Mouse (Mus musculus) large intestine, adult 2 months (tissue): Measurements from ENCODE around the gene Hist3h2ba. TPM values are rescaled to one million over a fixed set of nuclear protein-coding genes. Genes with fewer than 3 reads are reported as not detected.

ENCODE experiments used
- DNase-seq: peaks from one replicate; pipeline ENCODE4 v3.0.0-alpha.2; 2012; ENCODE audit warnings: low read depth, low spot score
- WGBS: fragments of 180-500 bp; shearing (Covaris S2); methylation state at CpG from one replicate; pipeline ENCODE4 v1.1.7; 2018; 5-methylcytosine and 5-hydroxymethylcytosine counted together
- polyA plus RNA-seq: library from polyadenylated mRNA; depleted of rRNA; stranded (reverse); fragments of >200 nt; gene quantifications from 2 replicates; pipeline ENCODE4 v1.2.3, GENCODE M21; 2012; rRNA removed

Gene Hist3h2ba
- 2.3 and 3.7 TPM in 2 replicates for polyA plus RNA-seq

- WGBS = 3% methylated on average over 48 of the region's 48 CpGs
- DNase-seq = no peak
Observed at GRCm38 (mm10) chr11:58948542-58949479, at the start of gene Hist3h2ba. Gene Hist3h2ba, plus strand, starts transcription at chr11:58948920.

DNA sequence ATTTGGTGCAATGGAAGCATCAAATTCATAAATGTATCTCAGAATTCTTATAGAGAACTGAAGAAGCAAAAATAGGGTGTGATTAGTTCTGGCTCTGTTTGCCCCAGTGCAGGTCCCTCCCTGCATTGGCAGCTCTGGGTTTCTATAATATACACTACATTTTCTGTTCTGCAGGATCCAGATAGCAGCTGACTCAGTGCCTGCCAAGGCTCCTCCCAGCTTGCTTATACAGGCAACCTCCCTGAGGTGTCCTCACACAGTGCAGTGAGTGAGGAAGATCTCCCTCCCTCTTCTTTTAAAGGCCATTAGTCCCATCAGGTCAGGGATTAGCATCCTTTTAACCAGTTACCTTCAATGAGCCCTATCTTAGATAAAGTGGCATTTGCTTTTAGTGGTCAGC, 47.6 kb upstream of the Hist3h2ba start:
- no peak for DNase-seq

DNA sequence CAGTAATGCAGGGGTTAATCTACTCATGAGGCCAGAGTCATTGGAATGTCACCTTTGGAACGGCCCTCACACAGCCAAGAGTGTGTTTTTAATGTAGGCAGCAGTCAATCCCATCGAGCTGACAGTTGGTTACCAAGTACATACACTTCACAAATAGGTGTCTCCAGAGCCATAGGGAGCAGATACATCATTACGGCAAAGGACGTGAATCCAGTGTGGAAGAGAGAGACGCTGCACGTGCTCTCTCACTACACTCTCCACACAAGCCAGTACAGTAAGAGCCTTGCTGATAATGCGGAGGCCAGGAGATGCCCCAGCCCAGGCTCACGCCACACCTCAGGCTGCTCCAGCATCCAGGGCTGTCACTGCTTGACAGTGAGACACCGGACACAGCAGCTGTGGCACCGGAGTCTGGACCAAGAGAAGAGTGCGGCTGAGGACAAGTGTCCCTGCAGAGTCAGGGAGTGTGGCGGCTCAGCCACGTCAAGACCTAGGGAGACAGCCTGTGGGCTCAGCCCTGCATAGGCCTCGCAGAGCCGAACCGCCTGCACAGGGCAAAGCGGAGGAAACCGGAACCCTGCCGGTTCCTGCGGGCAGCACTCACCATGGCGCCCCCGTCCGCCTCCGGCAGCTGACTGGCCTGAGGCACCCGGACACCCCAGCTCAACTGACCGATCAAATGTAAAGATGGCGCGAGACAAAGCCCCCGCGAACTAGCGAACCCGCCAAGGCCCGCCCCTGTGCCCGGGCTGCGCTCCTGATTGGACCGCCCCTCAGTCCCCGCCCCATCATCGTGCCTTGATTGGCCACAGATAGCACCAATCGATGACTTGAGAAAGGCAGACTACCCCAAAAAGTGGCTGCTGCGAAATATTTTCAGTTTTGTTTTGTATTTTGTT, 45.0 kb upstream of the Hist3h2ba start, which contains the start of gene Zfp39:
Gene Zfp39 (minus strand): TSS at position 715 of the 899 bp plus-strand sequence.
- WGBS = under 1% methylated on average over 40 of the region's 40 CpGs
- DNase-seq = peak; percentile 65

- WGBS = under 1% methylated on average over 8 of the region's 8 CpGs
- DNase-seq = no peak
Observed at GRCm38 (mm10) chr11:58904410-58904718, 44.4 kb upstream of the Hist3h2ba start.

DNA sequence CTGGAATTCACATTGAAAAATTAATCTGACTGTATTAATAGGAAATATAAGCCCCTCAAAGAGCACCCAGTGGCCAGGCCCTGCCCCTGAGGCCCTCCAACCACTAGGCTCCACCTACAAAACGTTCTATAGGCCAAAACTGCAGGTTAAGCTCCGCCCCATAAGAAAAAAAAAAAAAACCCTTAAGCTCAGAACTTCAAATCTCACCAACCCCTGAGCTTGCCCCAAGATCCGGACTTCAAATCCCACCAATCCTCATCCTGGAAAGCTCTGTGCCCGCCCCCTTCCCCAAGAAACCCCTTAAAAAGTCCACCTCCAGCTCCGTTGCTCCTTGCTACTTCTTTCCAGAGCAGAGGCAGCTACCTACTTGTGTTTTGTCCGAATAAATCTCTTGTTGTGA, 43.9 kb upstream of the Hist3h2ba start:
- DNase-seq = no peak
- WGBS = 61% methylated on average over 6 of the region's 6 CpGs

DNA sequence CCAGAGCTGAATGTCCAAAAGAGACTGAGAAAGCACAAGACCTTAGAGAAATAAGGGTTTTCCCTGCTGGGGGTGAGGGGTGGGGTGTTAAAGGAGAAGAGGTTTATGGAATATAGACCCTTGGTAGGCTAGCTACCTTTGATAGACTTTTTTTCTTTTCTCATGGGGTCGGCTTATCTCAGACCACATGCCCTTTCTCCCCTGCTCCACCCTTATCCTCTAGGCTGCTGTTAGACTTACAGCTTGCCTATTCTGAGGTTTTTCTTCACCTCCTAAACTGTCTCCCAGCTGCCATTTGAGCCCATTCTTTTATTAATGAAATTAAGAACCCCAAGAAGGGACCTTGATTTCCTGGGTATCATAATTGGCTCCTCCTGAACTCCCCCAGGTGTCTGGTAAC, 34.9 kb upstream of the Hist3h2ba start:
- 54% methylated on average over 1 of the region's 1 CpGs for WGBS
- DNase-seq = no peak

- WGBS = 5% methylated on average over 17 of the region's 17 CpGs
- DNase-seq = no peak
Observed at GRCm38 (mm10) chr11:58914461-58915028, 34.2 kb upstream of the Hist3h2ba start.

DNA sequence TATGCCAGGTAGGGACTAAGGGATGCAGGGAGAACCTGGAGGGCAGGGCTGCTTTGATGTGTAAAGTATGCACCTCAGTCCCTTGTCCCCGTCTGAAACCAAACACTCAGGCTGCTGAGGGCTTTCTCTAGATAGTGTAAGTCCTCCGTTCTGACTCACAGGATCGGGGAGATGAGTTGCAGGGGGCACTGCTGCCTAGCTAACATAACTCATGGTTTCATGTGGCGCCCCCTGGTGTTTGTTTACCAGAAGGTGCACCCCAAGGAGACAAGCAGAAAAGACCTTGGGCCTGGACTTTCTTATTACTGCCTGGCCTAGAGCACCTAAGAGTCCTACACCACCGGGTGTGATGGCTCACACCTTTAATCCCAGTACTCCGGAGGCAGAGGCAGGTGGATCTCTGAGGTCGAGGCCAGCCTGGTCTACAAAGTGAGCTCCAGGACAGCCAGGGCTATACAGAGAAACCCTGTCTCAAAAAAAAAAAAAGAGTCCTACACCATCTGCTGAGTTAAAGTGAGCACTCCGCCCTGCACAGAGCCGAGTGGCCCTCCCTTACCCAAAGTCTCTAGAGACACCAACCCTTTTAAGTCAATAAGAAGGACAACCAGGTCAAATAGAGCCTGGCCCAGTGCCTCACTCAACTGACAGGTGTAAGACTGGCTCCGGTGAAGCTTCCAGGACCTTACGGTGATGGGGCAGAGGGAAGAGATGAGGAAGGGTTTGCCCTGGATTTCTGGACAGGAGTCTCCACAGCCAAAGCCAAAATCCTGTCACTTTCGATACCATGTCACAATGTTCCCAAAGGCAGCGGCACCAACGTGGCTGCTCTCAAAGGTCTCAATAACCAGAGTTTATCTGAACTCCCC, 31.6 kb upstream of the Hist3h2ba start:
- DNase-seq = no peak

GRCm38 (mm10) chr11:58917745-58918366, 30.9 kb upstream of the Hist3h2ba start, which contains the start of gene Btnl10:
Gene Btnl10, plus strand, starts transcription at chr11:58917908.
- DNase-seq = no peak
- WGBS = 82% methylated on average over 12 of the region's 12 CpGs

More for the DNA sequence above, 31.6 kb upstream of the Hist3h2ba start:
- WGBS = 42% methylated on average over 14 of the region's 14 CpGs

GRCm38 (mm10) chr11:58918759-58919158, 30.0 kb upstream of the Hist3h2ba start:
- no peak for DNase-seq
- 63% methylated on average over 5 of the region's 5 CpGs for WGBS

- WGBS = 80% methylated on average over 9 of the region's 9 CpGs
- DNase-seq = no peak
Observed at GRCm38 (mm10) chr11:58922420-58922819, 26.3 kb upstream of the Hist3h2ba start.

DNA sequence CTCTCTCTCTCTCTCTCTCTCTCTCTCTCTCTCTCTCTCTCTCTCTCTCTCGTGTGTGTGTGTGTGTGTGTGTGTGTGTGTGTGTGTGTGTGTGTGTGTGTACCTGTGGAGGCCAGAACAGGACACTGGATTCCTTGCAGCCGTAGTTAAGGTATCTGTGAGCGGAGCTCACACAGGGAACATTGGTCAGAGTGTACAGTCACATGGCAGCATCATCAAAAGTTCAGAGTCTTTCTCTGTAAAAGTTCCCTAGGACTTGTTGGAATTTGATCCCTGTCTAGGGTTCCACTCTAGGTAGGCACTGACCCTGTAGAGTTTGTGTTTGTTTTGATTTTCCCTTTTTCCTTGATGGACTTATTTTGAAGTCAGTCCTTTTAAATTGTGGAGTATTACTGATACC, 22.1 kb upstream of the Hist3h2ba start:
- 45% methylated on average over 3 of the region's 3 CpGs for WGBS
- DNase-seq = no peak

GRCm38 (mm10) chr11:58927053-58927452, 21.7 kb upstream of the Hist3h2ba start:
- DNase-seq = no peak
- WGBS = 68% methylated on average over 2 of the region's 2 CpGs

DNA sequence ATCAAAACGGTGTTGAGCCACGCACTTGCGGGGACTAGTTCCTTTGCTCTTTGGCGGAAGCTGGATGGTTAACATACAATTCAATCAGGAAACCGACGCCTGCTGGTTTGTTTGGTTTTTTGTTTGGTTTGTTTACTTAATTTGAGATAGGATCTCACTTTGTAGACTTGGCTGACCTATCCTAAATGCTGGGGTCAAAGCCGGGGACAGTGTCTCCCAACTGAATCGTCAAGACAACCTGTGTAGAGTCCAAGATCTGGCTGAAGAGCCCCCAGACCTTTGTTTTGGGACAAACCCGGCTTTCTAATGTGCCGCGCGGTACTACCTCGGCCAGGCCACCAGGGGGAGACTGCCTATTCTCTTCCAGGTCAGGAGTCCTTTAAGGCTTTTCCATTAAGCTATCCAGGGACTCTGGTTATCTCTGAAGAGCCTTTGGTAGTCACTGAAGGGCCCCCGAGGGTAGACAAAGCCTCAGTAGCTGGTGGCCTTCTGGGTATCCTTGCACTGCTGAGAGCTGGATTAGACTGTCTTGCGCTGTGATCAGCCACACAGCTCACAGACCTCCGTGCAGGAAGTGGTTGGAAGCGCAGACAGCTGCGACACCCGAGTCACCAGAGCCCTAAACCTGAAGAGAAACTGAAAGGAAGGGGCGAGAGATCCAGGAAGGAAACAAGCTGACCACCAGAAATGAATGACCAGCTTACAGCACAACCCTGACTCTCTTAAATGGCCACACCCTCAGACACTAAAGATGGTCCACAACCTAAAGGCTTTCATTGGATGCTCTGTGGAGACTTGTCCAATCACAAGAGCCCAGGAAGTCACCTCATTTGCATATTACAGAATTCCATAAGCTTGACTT, 20.7 kb upstream of the Hist3h2ba start:
- 6% methylated on average over 20 of the region's 20 CpGs for WGBS
- no peak for DNase-seq

GRCm38 (mm10) chr11:58929055-58929454, 19.7 kb upstream of the Hist3h2ba start:
- 91% methylated on average over 4 of the region's 4 CpGs for WGBS
- no peak for DNase-seq

DNA sequence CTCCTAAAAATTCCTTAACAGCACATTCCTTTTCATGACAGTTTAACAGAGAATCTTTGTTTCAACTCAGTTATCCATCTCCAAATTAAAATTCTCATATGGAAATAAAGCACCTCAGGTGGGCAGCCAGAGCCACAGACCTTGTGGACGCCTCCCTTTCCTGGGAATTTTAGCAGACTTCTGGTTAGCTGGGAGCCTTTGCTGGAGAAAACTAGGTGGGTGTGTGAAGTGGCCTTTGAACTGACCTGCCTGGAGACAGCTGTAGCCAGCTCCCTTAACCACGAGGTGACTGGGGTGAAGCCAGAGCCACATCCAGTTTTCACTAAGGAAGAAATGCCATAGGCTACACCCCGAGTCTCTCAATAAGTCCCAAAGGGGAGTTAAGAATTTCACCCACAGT, 19.1 kb upstream of the Hist3h2ba start:
- WGBS = 26% methylated on average over 3 of the region's 3 CpGs
- DNase-seq = no peak

DNA sequence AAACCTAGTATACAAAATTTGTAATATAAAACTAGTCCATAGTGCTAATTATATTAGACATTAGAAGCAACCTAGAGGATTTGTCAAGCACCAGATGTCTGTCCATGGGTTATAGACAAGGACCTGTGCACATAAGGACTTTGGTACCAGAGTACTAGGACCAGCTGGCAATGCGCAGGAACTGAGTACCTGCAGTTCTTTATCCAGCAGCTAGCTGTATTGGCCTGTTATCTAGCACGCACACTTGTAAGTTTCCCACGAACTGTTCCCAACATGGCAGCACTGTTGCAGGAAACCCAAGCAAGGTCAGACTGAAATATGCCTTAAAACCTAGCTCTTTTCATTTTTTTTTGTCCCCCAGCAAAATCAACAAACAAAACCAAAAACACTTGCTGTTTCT, 18.5 kb upstream of the Hist3h2ba start:
- DNase-seq = no peak
- 94% methylated on average over 3 of the region's 3 CpGs for WGBS

DNA sequence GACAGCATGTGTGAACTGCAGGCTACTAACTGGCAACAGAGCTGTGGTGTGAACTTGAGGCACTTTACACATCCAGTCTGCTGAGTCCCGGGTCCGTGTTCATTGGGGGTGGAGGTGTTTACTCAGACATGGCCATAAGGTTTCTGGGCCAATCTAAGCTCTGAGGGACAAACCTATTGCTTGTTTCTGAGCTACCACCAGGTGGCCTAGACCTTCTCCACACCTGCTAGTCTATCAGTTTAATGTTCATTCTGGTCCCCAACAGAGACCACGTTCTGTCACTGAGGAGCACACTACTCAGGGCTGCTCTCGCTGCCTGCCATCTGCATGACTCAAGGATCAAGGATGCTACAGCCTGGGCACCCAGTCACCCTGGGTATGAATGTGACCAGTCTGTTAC, 17.1 kb upstream of the Hist3h2ba start:
- no peak for DNase-seq
- 44% methylated on average over 4 of the region's 4 CpGs for WGBS
